ENCODE assay signal across 30 mouse cellular contexts in genomic region chr3:116955061-116955460, GRCm38 (mm10). TPM values are rescaled to one million over a fixed set of nuclear protein-coding genes. Genes with fewer than 3 reads are reported as not detected.
A peak's percentile ranks its signal among the peaks of the same experiment; 100 is the strongest.
DNase-seq lines count a peak whose midpoint lies in the region; ATAC-seq and TF ChIP-seq lines count a peak whose summit lies in the region.
"Had no signal": no experiment of that assay in that cellular context is flagged by ENCODE, and none has a peak within 500 bp of the region (broad histone marks: within the 10 kb centered on the region; RNA-seq: fewer than 3 reads in every experiment).

No protein-coding gene starts in this region.

- intact Hi-C loops in left cerebral cortex, adult 2 months (cut with DNase I) = no loop called here
- intact Hi-C loops in left cerebral cortex, postnatal 25 days (cut with DNase I) = no loop called here

- peak overlapping the region; percentile 48; the same call in 1 of the 2 replicates for H3K27ac ChIP-seq in left cerebral cortex, adult 2 months
- H3K27ac ChIP-seq in cortical plate, adult 2 months (ENCODE audit: insufficient read depth, low read length) = peak overlapping the region; percentile 77
- H3K27ac ChIP-seq: embryonic facial prominence, embryonic 12.5 days; kidney, embryonic 15.5 days; macrophage; midbrain, embryonic 10.5 days; neural tube, embryonic 12.5 days; stomach, postnatal 0 days had no signal

- H3K4me1 ChIP-seq in cortical plate, adult 2 months (ENCODE audit: control insufficient read depth, insufficient read depth, low read length) = no peaks in the 10 kb centered on the region; the same call in 1 of the 2 replicates
- H3K4me1 ChIP-seq: embryonic facial prominence, embryonic 12.5 days; kidney, embryonic 15.5 days; midbrain, embryonic 10.5 days; neural tube, embryonic 12.5 days had no signal

- TF ChIP-seq CTCF in left cerebral cortex, adult 2 months (IDR thresholded peaks at IDR 0.05) = no peak
- TF ChIP-seq CTCF in cortical plate, adult 2 months (IDR thresholded peaks at IDR 0.05; ENCODE audit: extremely low read depth, insufficient read depth, low read length) = no peak

- peak; percentile 55 for DNase-seq in adrenal gland, postnatal 14 days
- no peak for DNase-seq in adrenal gland, postnatal 4 days (ENCODE audit: low spot score in 2 of 2)
- no peak for DNase-seq in left cerebral cortex, adult 2 months (ENCODE audit: extremely low spot score in 1 of 2, low spot score in 2 of 2)
- no peak for DNase-seq in left cerebral cortex, postnatal 25 days (ENCODE audit: low spot score in 2 of 2)
- peak; percentile 80 for DNase-seq in 3T3-L1 (ENCODE audit: low read depth, low spot score)
- DNase-seq: B cell, adult 2 months; cerebellum, adult 9-11 months; gastrocnemius, postnatal 36 days; kidney, postnatal 4 days; right cerebral cortex, adult 18-20 months; thymus, postnatal 14 days had no signal

- H3K4me3 ChIP-seq in left cerebral cortex, adult 2 months = no peak overlapping the region
- H3K4me3 ChIP-seq in cortical plate, adult 2 months (ENCODE audit: insufficient read depth, low read length) = no peak overlapping the region
- H3K4me3 ChIP-seq: embryonic facial prominence, embryonic 12.5 days; erythroblast, embryonic 14.5 days; kidney, embryonic 15.5 days; midbrain, embryonic 10.5 days; neural tube, embryonic 12.5 days had no signal

- ATAC-seq in cerebellum, adult (ENCODE audit: insufficient number of reproducible peaks, low FRiP score, low TSS enrichment) = no peak
- ATAC-seq: forebrain, embryonic 14.5 days; hindbrain, embryonic 16.5 days; intestine, postnatal 0 days had no signal

- TF ChIP-seq POLR2A in cortical plate, adult 2 months (IDR thresholded peaks at IDR 0.05; ENCODE audit: extremely low read depth, insufficient read depth, low read length) = no peak

RNA-seq across cellular contexts. Expression of gene 4930455H04Rik, which starts 13.0 kb away (rescaled TPM):
- not detected in 2 replicates for total RNA-seq in adrenal gland, postnatal 14 days (2021)
- total RNA-seq in adrenal gland, postnatal 4 days (2021) = not detected
- not detected for total RNA-seq in left cerebral cortex, adult 2 months (2021)
- total RNA-seq in left cerebral cortex, postnatal 25 days (2021) = not detected
- not detected in 2 replicates for polyA plus RNA-seq in cortical plate, adult 2 months (2012; rRNA removed)
- total RNA-seq: hematopoietic stem cell, adult 5-6 weeks; layer of hippocampus, postnatal 14 days; left cerebral cortex, postnatal 14 days; monocyte, adult 5-6 weeks had no signal
- polyA plus RNA-seq: embryonic facial prominence, embryonic 12.5 days; erythroblast, embryonic 14.5 days; forebrain, embryonic 14.5 days; heart, embryonic 14.5 days; hindbrain, embryonic 16.5 days; intestine, postnatal 0 days; kidney, embryonic 15.5 days; limb, embryonic 14.5 days; liver, embryonic 16.5 days; macrophage; midbrain, embryonic 10.5 days; neural tube, embryonic 12.5 days had no signal

RNA-seq across cellular contexts. Expression of gene Palmd, which starts 13.7 kb away (rescaled TPM):
- 61.6 and 77.5 TPM in 2 replicates for total RNA-seq in adrenal gland, postnatal 14 days (2021)
- 10 to 100 TPM; 33.4 to 42.1 TPM for total RNA-seq in adrenal gland, postnatal 4 days (2021)
- 10 to 100 TPM; 21.6 to 23.6 TPM for total RNA-seq in left cerebral cortex, adult 2 months (2021)
- 10 to 100 TPM; 21.9 to 27.1 TPM for total RNA-seq in left cerebral cortex, postnatal 25 days (2021)
- 9.4 and 10.5 TPM in 2 replicates for polyA plus RNA-seq in cortical plate, adult 2 months (2012; rRNA removed)
- total RNA-seq: hematopoietic stem cell, adult 5-6 weeks; monocyte, adult 5-6 weeks had no signal
- polyA plus RNA-seq: erythroblast, embryonic 14.5 days; macrophage had no signal

Comparison
In these comparisons a context has a peak if more than half of its experiments do, and no peak if none do; other contexts are left out.
1. DNase-seq: peak in adrenal gland, postnatal 14 days (single experiment) and 3T3-L1 (single experiment); none in adrenal gland, postnatal 4 days (0 of 2), left cerebral cortex, adult 2 months (0 of 2) and left cerebral cortex, postnatal 25 days (0 of 2).